Mouse (Mus musculus): ENCODE measurements at regions not wholly inside any gene's neighbourhood (a gene's known extent, or its start where the extent isn't known, plus 50 kb on each side); places are given as distances from the start of the nearest gene placed in this dataset.
"Not testable (repeated sequence)": the region's sequence is repeated elsewhere in the genome, so short reads cannot be mapped to it uniquely, and the experiment has no call there.

- DNase-seq, result no peak
- Histone ChIP-seq H3K79me2 (replicated peaks; ENCODE audit: control insufficient read depth, insufficient read depth, low read length) (no peaks in the 10 kb centered on the region), H3K36me3 (ENCODE audit: control insufficient read depth, insufficient read depth, low read length) (no peaks in the 10 kb centered on the region), H3K27ac (no peak overlapping the region), H3K4me1 (ENCODE audit: control insufficient read depth, insufficient read depth, low read length) (no peaks in the 10 kb centered on the region), H3K4me3 (no peak overlapping the region), H3K27me3 (ENCODE audit: control insufficient read depth, insufficient read depth, low read length) (no peaks in the 10 kb centered on the region), H3K9ac (ENCODE audit: low read depth, low read length) (no peak overlapping the region)
- intact Hi-C loops (cut with DNase I), result no loop called here
- 68% methylated on average over 1 of the region's 1 CpGs for WGBS
- no peak for TF ChIP-seq POLR2A (IDR thresholded peaks at IDR 0.05; ENCODE audit: insufficient read depth, low read depth, low read length)
- TF ChIP-seq CTCF (IDR thresholded peaks at IDR 0.05), result no peak
- TF ChIP-seq EP300 (IDR thresholded peaks at IDR 0.05; ENCODE audit: insufficient read depth, low read depth, low read length), result no peak
Measured at GRCm38 (mm10) chr1:35882101-35882500, 186.1 kb upstream of the Hs6st1 start.

DNA sequence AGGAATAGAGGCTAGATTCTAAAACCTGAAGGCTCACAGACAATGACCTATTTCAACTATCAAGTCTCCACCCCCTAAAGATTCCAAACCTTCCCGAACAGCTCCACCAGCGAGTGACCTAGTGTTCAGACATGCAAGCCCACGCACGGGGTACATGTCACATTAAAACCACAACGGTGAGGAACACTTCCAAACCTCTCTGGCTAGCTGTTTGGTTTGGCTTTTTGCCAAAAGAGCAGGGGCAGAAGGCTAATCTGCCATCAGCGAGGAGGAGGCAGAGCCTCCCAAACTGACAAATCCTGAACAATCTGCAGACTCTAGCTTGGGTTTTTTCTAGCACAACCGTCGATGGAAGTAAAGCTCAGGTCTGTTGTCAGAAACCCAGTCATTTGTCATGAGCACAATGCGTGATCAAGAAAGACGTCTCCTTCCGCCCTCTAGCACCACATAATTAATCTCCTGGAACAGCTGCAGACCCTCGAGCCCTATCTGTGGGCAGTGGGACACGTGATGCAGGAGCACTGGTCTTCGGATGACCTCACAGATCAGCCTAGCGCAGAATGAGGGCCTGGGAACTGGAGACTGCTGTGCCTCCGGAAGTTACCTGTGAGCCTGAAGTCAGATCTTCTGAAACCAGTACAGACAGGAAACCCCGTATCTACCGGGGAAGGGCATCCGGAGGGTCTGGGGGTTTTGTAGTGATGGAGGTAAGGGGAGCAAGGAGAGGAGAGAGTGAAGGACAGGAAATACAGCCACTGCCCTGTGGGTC is 178.3 kb upstream of the Hs6st1 start:
- H3K79me2 ChIP-seq (replicated peaks; ENCODE audit: control insufficient read depth, insufficient read depth, low read length), result no peaks in the 10 kb centered on the region
- no peak overlapping the region for H3K4me3 ChIP-seq
- no peaks in the 10 kb centered on the region for H3K36me3 ChIP-seq (ENCODE audit: control insufficient read depth, insufficient read depth, low read length)
- intact Hi-C loops (cut with DNase I), result no loop called here
- no peak for DNase-seq
- 65% methylated on average over 19 of the region's 19 CpGs for WGBS
- no peak for TF ChIP-seq CTCF (IDR thresholded peaks at IDR 0.05)
- H3K4me1 ChIP-seq (ENCODE audit: control insufficient read depth, insufficient read depth, low read length), result no peaks in the 10 kb centered on the region
- H3K27me3 ChIP-seq (ENCODE audit: control insufficient read depth, insufficient read depth, low read length), result no peaks in the 10 kb centered on the region
- H3K27ac ChIP-seq, result no peak overlapping the region
- no peak overlapping the region for H3K9ac ChIP-seq (ENCODE audit: low read depth, low read length)

DNA sequence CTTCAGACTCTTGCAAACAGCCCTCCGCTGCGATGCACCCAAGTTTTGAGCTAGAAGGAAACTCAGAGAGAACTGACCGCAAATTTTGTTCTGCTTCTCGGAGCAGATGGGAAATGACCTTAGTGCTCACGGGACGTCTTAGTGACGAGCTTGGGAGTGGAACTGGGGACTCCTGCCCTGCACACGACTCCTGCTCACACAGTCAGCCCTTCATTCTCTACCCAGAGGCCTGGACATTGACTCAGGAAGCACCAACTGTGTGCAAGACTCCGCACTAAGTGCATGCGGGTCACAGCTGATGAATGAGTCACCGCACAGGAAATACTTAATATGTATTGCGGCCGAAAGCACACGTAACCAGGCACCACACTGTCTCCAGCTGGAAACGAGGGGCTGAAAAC is 177.7 kb upstream of the Hs6st1 start:
- Histone ChIP-seq H3K4me3 (no peak overlapping the region), H3K4me1 (ENCODE audit: control insufficient read depth, insufficient read depth, low read length) (no peaks in the 10 kb centered on the region), H3K79me2 (replicated peaks; ENCODE audit: control insufficient read depth, insufficient read depth, low read length) (no peaks in the 10 kb centered on the region), H3K9ac (ENCODE audit: low read depth, low read length) (no peak overlapping the region), H3K27ac (no peak overlapping the region), H3K36me3 (ENCODE audit: control insufficient read depth, insufficient read depth, low read length) (no peaks in the 10 kb centered on the region), H3K27me3 (ENCODE audit: control insufficient read depth, insufficient read depth, low read length) (no peaks in the 10 kb centered on the region)
- 55% methylated on average over 15 of the region's 15 CpGs for WGBS
- no peak for DNase-seq
- TF ChIP-seq POLR2A (IDR thresholded peaks at IDR 0.05; ENCODE audit: insufficient read depth, low read depth, low read length), result no peak
- TF ChIP-seq EP300 (IDR thresholded peaks at IDR 0.05; ENCODE audit: insufficient read depth, low read depth, low read length), result no peak
- no peak for TF ChIP-seq CTCF (IDR thresholded peaks at IDR 0.05)
- intact Hi-C loops (cut with DNase I), result no loop called here

DNA sequence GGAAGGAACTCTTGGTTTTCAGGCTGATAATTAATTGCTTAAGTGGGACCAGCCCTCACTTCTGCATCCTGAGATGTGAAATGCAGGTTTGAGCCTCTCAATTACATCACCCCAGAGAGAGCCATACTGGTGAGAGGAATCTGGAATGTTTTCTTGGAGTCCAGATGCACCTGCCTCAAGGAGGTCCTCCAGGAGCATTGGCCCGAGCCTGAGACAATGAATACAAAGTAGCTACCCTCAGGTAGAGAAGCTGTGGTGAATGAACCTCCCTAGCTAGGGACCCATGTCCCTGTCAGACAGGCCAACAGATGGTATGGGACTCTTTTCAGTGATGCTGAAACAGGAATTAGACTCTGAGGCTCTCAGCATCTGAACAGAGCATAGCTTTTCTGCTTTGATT is 168.7 kb upstream of the Hs6st1 start:
- H3K36me3 ChIP-seq (ENCODE audit: control insufficient read depth, insufficient read depth, low read length), result no peaks in the 10 kb centered on the region
- no peak overlapping the region for H3K9ac ChIP-seq (ENCODE audit: low read depth, low read length)
- no peak overlapping the region for H3K4me3 ChIP-seq
- WGBS, result 70% methylated on average over 1 of the region's 1 CpGs
- H3K79me2 ChIP-seq (replicated peaks; ENCODE audit: control insufficient read depth, insufficient read depth, low read length), result no peaks in the 10 kb centered on the region
- no peak for TF ChIP-seq CTCF (IDR thresholded peaks at IDR 0.05)
- TF ChIP-seq POLR2A (IDR thresholded peaks at IDR 0.05; ENCODE audit: insufficient read depth, low read depth, low read length), result no peak
- TF ChIP-seq EP300 (IDR thresholded peaks at IDR 0.05; ENCODE audit: insufficient read depth, low read depth, low read length), result no peak
- no peaks in the 10 kb centered on the region for H3K4me1 ChIP-seq (ENCODE audit: control insufficient read depth, insufficient read depth, low read length)
- DNase-seq, result no peak
- intact Hi-C loops (cut with DNase I), result no loop called here
- no peak overlapping the region for H3K27ac ChIP-seq
- H3K27me3 ChIP-seq (ENCODE audit: control insufficient read depth, insufficient read depth, low read length), result no peaks in the 10 kb centered on the region

DNA sequence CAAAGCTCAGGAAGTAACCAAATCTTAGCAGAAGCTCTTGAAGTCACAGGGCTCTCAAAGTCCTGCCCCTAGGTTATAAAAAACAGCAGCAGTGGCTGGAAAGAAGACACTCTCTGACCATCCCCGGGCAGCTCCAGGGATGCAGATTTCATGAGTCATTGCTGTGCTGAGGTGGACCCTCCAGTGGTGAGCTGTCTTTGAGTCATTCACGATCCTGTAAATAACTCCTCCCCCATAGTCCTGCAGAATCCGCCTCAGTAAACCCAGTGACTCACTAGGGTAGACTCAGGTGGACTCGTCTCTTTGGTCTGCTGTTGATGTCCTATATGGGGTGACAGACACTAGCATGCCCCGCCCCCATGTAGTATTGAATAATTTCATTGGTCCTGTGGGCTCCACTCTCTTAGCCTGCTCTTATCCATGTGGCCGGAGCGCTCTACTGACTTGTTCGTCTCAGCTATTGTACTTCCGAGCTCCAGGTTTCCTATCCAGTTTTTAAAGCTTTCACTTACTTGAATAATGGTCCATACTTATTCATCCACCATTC is 164.1 kb upstream of the Hs6st1 start:
- Histone ChIP-seq H3K4me1 (ENCODE audit: control insufficient read depth, insufficient read depth, low read length) (no peaks in the 10 kb centered on the region), H3K27ac (no peak overlapping the region), H3K36me3 (ENCODE audit: control insufficient read depth, insufficient read depth, low read length) (no peaks in the 10 kb centered on the region), H3K79me2 (replicated peaks; ENCODE audit: control insufficient read depth, insufficient read depth, low read length) (no peaks in the 10 kb centered on the region), H3K9ac (ENCODE audit: low read depth, low read length) (no peak overlapping the region), H3K27me3 (ENCODE audit: control insufficient read depth, insufficient read depth, low read length) (no peaks in the 10 kb centered on the region), H3K4me3 (no peak overlapping the region)
- WGBS, result 89% methylated on average over 9 of the region's 9 CpGs
- intact Hi-C loops (cut with DNase I), result no loop called here
- TF ChIP-seq POLR2A (IDR thresholded peaks at IDR 0.05; ENCODE audit: insufficient read depth, low read depth, low read length) (no peak), CTCF (IDR thresholded peaks at IDR 0.05) (no peak), EP300 (IDR thresholded peaks at IDR 0.05; ENCODE audit: insufficient read depth, low read depth, low read length) (no peak)
- DNase-seq, result no peak

GRCm38 (mm10) chr1:35913551-35913950 is 154.6 kb upstream of the Hs6st1 start:
- Histone ChIP-seq H3K36me3 (ENCODE audit: control insufficient read depth, insufficient read depth, low read length) (no peaks in the 10 kb centered on the region), H3K9ac (ENCODE audit: low read depth, low read length) (no peak overlapping the region), H3K27me3 (ENCODE audit: control insufficient read depth, insufficient read depth, low read length) (no peaks in the 10 kb centered on the region), H3K27ac (peak overlapping the region; percentile 23; the same call in 1 of the 2 replicates), H3K4me1 (ENCODE audit: control insufficient read depth, insufficient read depth, low read length) (no peaks in the 10 kb centered on the region), H3K79me2 (replicated peaks; ENCODE audit: control insufficient read depth, insufficient read depth, low read length) (no peaks in the 10 kb centered on the region), H3K4me3 (no peak overlapping the region)
- 73% methylated on average over 4 of the region's 4 CpGs for WGBS
- intact Hi-C loops (cut with DNase I), result no loop called here
- TF ChIP-seq EP300 (IDR thresholded peaks at IDR 0.05; ENCODE audit: insufficient read depth, low read depth, low read length) (no peak), CTCF (IDR thresholded peaks at IDR 0.05) (no peak), POLR2A (IDR thresholded peaks at IDR 0.05; ENCODE audit: insufficient read depth, low read depth, low read length) (no peak)
- no peak for DNase-seq

DNA sequence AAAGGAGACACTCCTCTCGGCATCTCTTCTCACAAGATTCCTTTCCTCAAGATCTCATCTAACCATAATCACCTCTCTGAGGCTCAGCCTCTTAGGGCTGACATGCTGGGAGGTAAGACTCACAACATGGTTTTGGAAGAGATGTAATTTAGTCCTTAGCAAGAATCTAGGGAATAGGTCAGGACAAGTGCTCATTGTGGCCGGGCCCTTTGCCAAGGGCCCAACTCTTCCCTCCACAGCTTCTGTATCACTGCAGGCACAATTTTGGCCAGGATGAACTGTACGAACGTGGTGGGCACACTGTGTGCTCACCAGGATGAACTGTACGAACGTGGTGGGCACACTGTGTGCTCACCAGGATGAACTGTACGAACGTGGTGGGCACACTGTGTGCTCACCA is 154.0 kb upstream of the Hs6st1 start:
- 69% methylated on average over 8 of the region's 8 CpGs for WGBS
- H3K4me1 ChIP-seq (ENCODE audit: control insufficient read depth, insufficient read depth, low read length); H3K27me3 ChIP-seq (ENCODE audit: control insufficient read depth, insufficient read depth, low read length); H3K9ac ChIP-seq (ENCODE audit: low read depth, low read length); H3K79me2 ChIP-seq (replicated peaks; ENCODE audit: control insufficient read depth, insufficient read depth, low read length); DNase-seq; H3K36me3 ChIP-seq (ENCODE audit: control insufficient read depth, insufficient read depth, low read length); intact Hi-C loops (cut with DNase I); H3K4me3 ChIP-seq: not testable (repeated sequence)
- peak overlapping the region; percentile 23 for H3K27ac ChIP-seq

Measured in heart, adult 2 months (tissue).